Mouse (Mus musculus) hindbrain, embryonic 10.5 days (tissue): ENCODE data around the gene Sh2d4b. TPM values are rescaled to one million over a fixed set of nuclear protein-coding genes. Genes with fewer than 3 reads are reported as not detected.

Experiments
- DNase-seq: peaks from one replicate; pipeline ENCODE4 v3.0.0-alpha.2; 2017; ENCODE audit warnings: low spot score
- H3K27ac ChIP-seq: fragments of 300-500 bp; sonication (generic); 2 replicates; pipeline ENCODE4 v1.5.1; 2016; ENCODE audit warnings: mild to moderate bottlenecking, moderate library complexity
- H3K27me3 ChIP-seq: fragments of 300-500 bp; sonication (generic); 2 replicates; pipeline ENCODE4 v1.6.1; 2016; ENCODE audit warnings: mild to moderate bottlenecking; ENCODE audit not compliant: poor library complexity, insufficient read depth, severe bottlenecking
- H3K36me3 ChIP-seq: fragments of 300-500 bp; sonication (generic); 2 replicates; pipeline ENCODE4 v1.6.1; 2016; ENCODE audit warnings: mild to moderate bottlenecking, moderate library complexity
- H3K4me1 ChIP-seq: fragments of 300-500 bp; sonication (generic); replicated peaks from 2 replicates; pipeline ENCODE4 v1.6.1; 2016; ENCODE audit warnings: mild to moderate bottlenecking
- H3K4me3 ChIP-seq: fragments of 300-500 bp; sonication (generic); 2 replicates; pipeline ENCODE4 v1.5.1; 2016; ENCODE audit warnings: mild to moderate bottlenecking, moderate library complexity
- H3K9me3 ChIP-seq: fragments of 300-500 bp; sonication (generic); 2 replicates; pipeline ENCODE4 v1.6.1; 2016; ENCODE audit warnings: mild to moderate bottlenecking, moderate library complexity
- WGBS: fragments of 180-500 bp; shearing (Covaris S2); methylation state at CpG from one replicate; pipeline ENCODE4 v1.1.7; 2016; 5-methylcytosine and 5-hydroxymethylcytosine counted together
- polyA plus RNA-seq: library from polyadenylated mRNA; unstranded; fragments of >200 nt; fragmentation: Nextera tagmentation; extraction: Ambion mirVana; gene quantifications from 2 replicates; pipeline ENCODE4 v1.2.1, GENCODE M21; 2016

Sh2d4b gene
- polyA plus RNA-seq, 1 experiment from 2014 or later: 0.64 TPM

GRCm38 (mm10) chr14:40921241-40921640 is 28.2 kb upstream of the Sh2d4b start:
- peaks cover 49% of the 10 kb centered on the region for H3K36me3 ChIP-seq
- H3K9me3 ChIP-seq: no peaks in the 10 kb centered on the region
- WGBS: 92% methylated on average over 1 of the region's 1 CpGs
- no peaks in the 10 kb centered on the region for H3K27me3 ChIP-seq
- no peak for DNase-seq
- H3K27ac ChIP-seq: no peak overlapping the region
- H3K4me1 ChIP-seq: peaks cover 24% of the 10 kb centered on the region
- no peak overlapping the region for H3K4me3 ChIP-seq

GRCm38 (mm10) chr14:40919521-40919920 is 26.5 kb upstream of the Sh2d4b start:
- peak overlapping the region; percentile 16; the same call in 1 of the 2 replicates for H3K27ac ChIP-seq
- H3K9me3 ChIP-seq: no peaks in the 10 kb centered on the region
- no peak overlapping the region for H3K4me3 ChIP-seq
- H3K36me3 ChIP-seq: peaks cover 55% of the 10 kb centered on the region
- WGBS: 94% methylated on average over 7 of the region's 7 CpGs
- peaks cover 21% of the 10 kb centered on the region for H3K4me1 ChIP-seq
- no peaks in the 10 kb centered on the region for H3K27me3 ChIP-seq
- DNase-seq: no peak

- H3K27me3 ChIP-seq: no peaks in the 10 kb centered on the region
- H3K9me3 ChIP-seq: no peaks in the 10 kb centered on the region
- WGBS: 70% methylated on average over 6 of the region's 7 CpGs
- H3K27ac ChIP-seq: peak overlapping the region; percentile 53; the same call in 1 of the 2 replicates
- H3K36me3 ChIP-seq: peaks cover 61% of the 10 kb centered on the region
- no peak for DNase-seq
- no peak overlapping the region for H3K4me3 ChIP-seq
- H3K4me1 ChIP-seq: peaks cover 18% of the 10 kb centered on the region
Measured at GRCm38 (mm10) chr14:40918477-40918876, 25.4 kb upstream of the Sh2d4b start.

GRCm38 (mm10) chr14:40917632-40918031 is 24.6 kb upstream of the Sh2d4b start:
- 0% methylated on average over 1 of the region's 1 CpGs for WGBS

GRCm38 (mm10) chr14:40916667-40917066 is 23.6 kb upstream of the Sh2d4b start:
- no peak for DNase-seq
- Histone ChIP-seq H3K4me3 (no peak overlapping the region), H3K4me1 (peaks cover 18% of the 10 kb centered on the region), H3K36me3 (peaks cover 57% of the 10 kb centered on the region), H3K9me3 (no peaks in the 10 kb centered on the region), H3K27ac (no peak overlapping the region), H3K27me3 (no peaks in the 10 kb centered on the region)
- WGBS: 90% methylated on average over 15 of the region's 15 CpGs

More at GRCm38 (mm10) chr14:40917632-40918031, 24.6 kb upstream of the Sh2d4b start:
- Histone ChIP-seq H3K9me3 (no peaks in the 10 kb centered on the region), H3K4me3 (no peak overlapping the region), H3K27ac (peak overlapping the region; percentile 53; the same call in 1 of the 2 replicates), H3K27me3 (no peaks in the 10 kb centered on the region), H3K4me1 (peaks cover 18% of the 10 kb centered on the region), H3K36me3 (peaks cover 61% of the 10 kb centered on the region)
- DNase-seq: peak; percentile 90

- Histone ChIP-seq H3K4me3 (no peak overlapping the region), H3K27me3 (no peaks in the 10 kb centered on the region), H3K9me3 (no peaks in the 10 kb centered on the region), H3K4me1 (peaks cover 18% of the 10 kb centered on the region), H3K27ac (no peak overlapping the region), H3K36me3 (peaks cover 60% of the 10 kb centered on the region)
- 93% methylated on average over 8 of the region's 8 CpGs for WGBS
- DNase-seq: no peak
Measured at GRCm38 (mm10) chr14:40915838-40916237, 22.8 kb upstream of the Sh2d4b start.

GRCm38 (mm10) chr14:40914701-40915100 is 21.6 kb upstream of the Sh2d4b start:
- Histone ChIP-seq H3K9me3 (no peaks in the 10 kb centered on the region), H3K4me1 (peaks cover 11% of the 10 kb centered on the region), H3K4me3 (no peak overlapping the region), H3K27ac (no peak overlapping the region), H3K27me3 (no peaks in the 10 kb centered on the region), H3K36me3 (peaks cover 70% of the 10 kb centered on the region)
- no peak for DNase-seq
- 84% methylated on average over 3 of the region's 3 CpGs for WGBS

- Histone ChIP-seq H3K9me3 (no peaks in the 10 kb centered on the region), H3K27ac (no peak overlapping the region), H3K4me1 (peaks cover 9% of the 10 kb centered on the region), H3K36me3 (peaks cover 80% of the 10 kb centered on the region), H3K27me3 (no peaks in the 10 kb centered on the region), H3K4me3 (no peak overlapping the region)
- no peak for DNase-seq
- 87% methylated on average over 6 of the region's 6 CpGs for WGBS
Measured at GRCm38 (mm10) chr14:40913709-40914108, 20.6 kb upstream of the Sh2d4b start.

- peaks cover 94% of the 10 kb centered on the region for H3K36me3 ChIP-seq
- H3K9me3 ChIP-seq: no peaks in the 10 kb centered on the region
- no peak overlapping the region for H3K27ac ChIP-seq
- H3K4me1 ChIP-seq: no peaks in the 10 kb centered on the region
- no peaks in the 10 kb centered on the region for H3K27me3 ChIP-seq
- DNase-seq: no peak
- no peak overlapping the region for H3K4me3 ChIP-seq
Measured at GRCm38 (mm10) chr14:40911529-40911928, 18.5 kb upstream of the Sh2d4b start.

- H3K4me3 ChIP-seq: no peak overlapping the region
- H3K27me3 ChIP-seq: no peaks in the 10 kb centered on the region
- no peak for DNase-seq
- H3K36me3 ChIP-seq: peaks cover 82% of the 10 kb centered on the region
- no peaks in the 10 kb centered on the region for H3K4me1 ChIP-seq
- H3K27ac ChIP-seq: no peak overlapping the region
- no peaks in the 10 kb centered on the region for H3K9me3 ChIP-seq
- 91% methylated on average over 9 of the region's 9 CpGs for WGBS
Measured at GRCm38 (mm10) chr14:40908763-40909162, 15.7 kb upstream of the Sh2d4b start.

- no peak overlapping the region for H3K27ac ChIP-seq
- H3K9me3 ChIP-seq: no peaks in the 10 kb centered on the region
- no peaks in the 10 kb centered on the region for H3K27me3 ChIP-seq
- peaks cover 67% of the 10 kb centered on the region for H3K36me3 ChIP-seq
- 90% methylated on average over 9 of the region's 9 CpGs for WGBS
- no peak for DNase-seq
- no peak overlapping the region for H3K4me3 ChIP-seq
- peaks cover 9% of the 10 kb centered on the region for H3K4me1 ChIP-seq
Measured at GRCm38 (mm10) chr14:40906770-40907169, 13.7 kb upstream of the Sh2d4b start.

- DNase-seq: no peak
- WGBS: 89% methylated on average over 8 of the region's 8 CpGs
- no peaks in the 10 kb centered on the region for H3K9me3 ChIP-seq
- no peak overlapping the region for H3K4me3 ChIP-seq
- no peaks in the 10 kb centered on the region for H3K27me3 ChIP-seq
- peaks cover 9% of the 10 kb centered on the region for H3K4me1 ChIP-seq
- peaks cover 57% of the 10 kb centered on the region for H3K36me3 ChIP-seq
- H3K27ac ChIP-seq: no peak overlapping the region
Measured at GRCm38 (mm10) chr14:40905813-40906212, 12.7 kb upstream of the Sh2d4b start.

GRCm38 (mm10) chr14:40902307-40903055 is 9.4 kb upstream of the Sh2d4b start:
- Histone ChIP-seq H3K4me1 (peaks cover 9% of the 10 kb centered on the region), H3K4me3 (no peak overlapping the region), H3K27ac (0 out of 2 replicates have a peak overlapping the region, but pooled peaks have one; percentile 3), H3K27me3 (no peaks in the 10 kb centered on the region), H3K36me3 (peaks cover 24% of the 10 kb centered on the region), H3K9me3 (no peaks in the 10 kb centered on the region)
- DNase-seq: no peak
- WGBS: 73% methylated on average over 12 of the region's 12 CpGs
